Mouse (Mus musculus) megakaryocyte-erythroid progenitor cell, adult 5-6 weeks (primary cell): ENCODE measurements around the gene Snupn. TPM values are rescaled to one million over a fixed set of nuclear protein-coding genes. Genes with fewer than 3 reads are reported as not detected.
"Not testable (repeated sequence)": the region's sequence is repeated elsewhere in the genome, so short reads cannot be mapped to it uniquely, and the experiment has no call there.

Source experiments
- ATAC-seq: replicated peaks from 2 replicates; pipeline ENCODE4 v1.8.0; 2016; ENCODE audit warnings: mild to moderate bottlenecking, inconsistent platforms; ENCODE audit not compliant: severe bottlenecking, poor library complexity, low FRiP score, low TSS enrichment
- total RNA-seq, 2 experiments: library from RNA; stranded (forward) in 1 of 2; stranded (reverse) in 1 of 2; fragments of 200-1000, 215-1000 nt in 1 of 2; fragments of >200 nt in 1 of 2; fragmentation: Nextera tagmentation in 1 of 2; gene quantifications; 2 replicates each; pipeline ENCODE4 v1.2.3; 2014 to 2017

Snupn gene
- total RNA-seq, 2 experiments from 2014 or later, result 15.5 to 20.2 TPM

DNA sequence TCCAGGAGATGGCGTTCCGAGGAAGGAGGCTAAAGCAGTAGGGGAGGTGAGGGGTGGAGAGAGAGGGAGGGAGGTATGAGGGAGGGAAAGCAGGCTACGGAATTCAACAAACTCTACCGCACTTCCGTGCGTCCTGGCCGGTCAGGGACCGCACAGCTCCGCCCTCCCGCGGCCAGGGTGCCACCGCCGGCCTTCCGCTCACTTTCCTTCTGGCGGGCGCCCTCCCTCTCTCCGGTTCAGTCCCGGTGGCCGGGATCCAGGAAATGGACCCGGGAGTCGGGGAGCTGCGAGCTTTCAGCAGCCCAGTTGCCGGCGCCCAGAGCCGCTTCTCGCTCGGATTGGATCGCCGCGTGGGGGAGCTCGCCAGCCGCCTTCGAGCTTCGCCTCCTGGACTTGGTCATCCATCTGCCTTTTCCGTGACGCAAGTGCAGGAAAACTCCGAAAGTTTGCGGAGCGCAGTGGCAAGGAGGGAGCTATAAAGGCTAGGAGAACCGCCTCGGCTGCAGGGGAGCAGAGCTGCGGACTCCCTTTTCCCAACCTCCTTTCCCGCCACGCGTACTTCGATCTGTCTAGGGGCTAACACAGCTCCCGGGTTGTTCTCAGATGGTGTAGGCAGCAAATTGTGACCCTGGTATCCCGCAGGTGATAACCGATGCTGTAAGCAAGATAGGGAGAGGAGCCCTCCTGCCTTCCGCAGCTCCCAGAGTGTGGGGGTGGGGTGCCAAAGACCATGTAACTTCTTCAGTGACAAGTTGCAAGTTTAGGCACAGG is 22.5 kb upstream of the Snupn start, which contains the start of gene Snx33:
TSS of gene Snx33 (minus strand) at position 331 of the 771 bp plus-strand sequence.
- ATAC-seq, result peak; percentile 58

DNA sequence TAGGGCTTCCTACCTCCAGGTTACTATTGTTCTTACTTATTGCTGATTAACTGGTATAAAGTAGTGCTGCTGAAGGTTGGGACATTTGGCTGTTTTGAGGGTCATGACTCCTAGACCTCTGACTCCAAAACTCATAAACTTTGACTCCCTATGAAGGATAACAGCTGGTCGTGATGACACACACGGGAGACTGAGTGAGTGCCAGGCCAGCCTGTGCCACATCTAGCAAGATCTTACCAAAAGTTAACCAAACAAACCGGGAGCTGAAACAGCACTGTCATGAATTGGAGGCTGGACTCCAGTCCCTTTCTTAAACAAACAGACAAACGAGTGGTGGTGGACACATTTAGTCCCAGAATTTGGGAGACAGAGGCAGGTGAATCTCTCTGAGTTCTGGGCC is 21.2 kb upstream of the Snupn start:
- no peak for ATAC-seq

DNA sequence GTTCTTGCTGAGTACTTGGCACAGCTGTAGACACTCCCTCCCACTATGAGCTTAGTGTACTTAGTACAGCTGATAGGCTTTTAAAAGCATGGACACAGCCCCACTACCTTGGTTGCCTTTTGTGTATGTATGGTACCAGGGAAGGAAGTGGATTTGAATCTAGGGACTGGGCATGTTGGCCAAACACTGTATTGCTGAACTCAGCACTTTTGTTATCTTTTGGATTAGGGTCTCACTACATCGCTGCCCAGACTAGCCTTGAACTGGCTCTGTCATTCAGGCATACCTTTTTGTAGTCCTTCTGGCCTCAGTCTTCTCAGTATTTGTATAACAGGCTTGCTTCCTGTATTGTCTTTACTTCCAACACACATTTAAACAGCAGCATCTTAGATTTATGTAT is 20.1 kb upstream of the Snupn start:
- no peak for ATAC-seq

DNA sequence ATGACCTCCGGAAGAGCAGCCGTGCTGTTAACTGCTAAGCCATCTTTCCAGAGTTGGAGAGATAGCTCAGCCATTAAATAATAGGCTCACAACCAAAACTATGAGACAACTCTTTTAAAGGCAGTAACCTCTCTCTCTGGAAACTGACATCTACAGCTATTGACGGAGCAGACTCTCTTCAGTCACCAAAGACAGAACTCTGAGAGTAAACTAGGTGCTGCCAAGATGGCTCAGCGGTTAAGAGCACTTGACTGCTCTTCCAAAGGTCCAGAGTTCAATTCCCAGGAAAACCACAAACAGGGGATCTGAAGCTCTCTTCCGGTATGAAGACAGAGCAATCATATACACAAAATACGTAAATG is 13.8 kb upstream of the Snupn start:
- ATAC-seq, result no peak; the same call in 1 of the 2 replicates

DNA sequence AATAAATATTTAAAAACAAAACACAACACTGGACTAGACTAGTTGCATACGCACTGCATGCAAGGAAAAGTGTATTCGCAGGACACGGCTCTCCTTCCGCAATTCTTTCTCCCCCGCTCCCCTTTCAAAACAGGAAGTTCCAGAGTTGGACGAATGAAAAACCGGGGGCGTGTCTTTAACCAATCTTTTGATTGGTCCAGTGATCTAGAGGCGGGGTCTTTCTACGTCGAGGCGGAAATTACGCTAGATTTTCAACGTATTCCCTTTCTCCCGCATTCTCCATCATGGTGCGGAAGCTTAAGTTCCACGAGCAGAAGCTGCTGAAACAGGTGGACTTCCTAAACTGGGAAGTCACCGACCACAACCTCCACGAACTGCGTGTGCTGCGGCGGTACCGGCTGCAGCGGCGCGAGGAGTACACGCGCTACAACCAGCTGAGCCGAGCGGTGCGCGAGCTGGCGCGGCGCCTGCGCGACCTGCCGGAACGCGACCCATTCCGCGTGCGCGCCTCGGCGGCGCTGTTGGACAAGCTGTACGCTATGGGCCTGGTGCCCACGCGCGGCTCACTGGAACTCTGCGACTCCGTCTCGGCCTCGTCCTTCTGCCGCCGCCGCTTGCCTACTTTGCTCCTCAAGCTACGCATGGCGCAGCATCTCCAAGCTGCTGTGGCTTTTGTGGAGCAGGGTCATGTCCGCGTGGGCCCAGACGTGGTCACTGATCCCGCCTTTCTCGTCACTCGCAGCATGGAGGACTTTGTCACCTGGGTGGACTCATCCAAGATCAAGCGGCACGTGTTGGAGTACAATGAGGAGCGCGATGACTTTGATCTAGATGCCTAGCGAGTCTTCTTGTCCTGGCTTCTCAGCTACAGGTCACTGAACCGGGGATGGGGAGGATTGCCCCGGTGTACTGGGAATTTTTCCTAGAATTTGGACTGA is 13.2 kb upstream of the Snupn start, which contains the start of gene Imp3:
TSS of gene Imp3 (plus strand) at position 253 of the 938 bp plus-strand sequence.
- ATAC-seq, result peak; percentile 95

DNA sequence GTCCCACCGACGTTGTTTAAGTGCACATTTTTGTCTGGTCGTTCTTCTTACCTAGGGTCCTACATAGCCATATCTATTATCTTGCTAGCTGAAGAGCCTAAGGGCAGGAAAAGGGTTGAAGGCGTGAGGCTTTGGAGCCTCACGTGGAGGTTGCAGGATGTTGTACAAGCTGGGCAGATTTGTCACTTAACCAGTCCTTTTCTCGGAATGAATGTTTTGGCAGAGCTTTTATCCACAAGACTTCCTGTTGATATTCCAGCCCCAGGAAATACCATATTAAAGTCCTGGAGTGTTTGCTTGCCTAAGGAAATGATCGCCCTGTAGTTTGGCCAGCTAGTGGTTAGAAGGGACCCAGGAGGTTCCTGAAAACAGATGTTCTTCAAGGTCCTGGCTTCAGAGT is 12.3 kb upstream of the Snupn start:
- ATAC-seq, result no peak

DNA sequence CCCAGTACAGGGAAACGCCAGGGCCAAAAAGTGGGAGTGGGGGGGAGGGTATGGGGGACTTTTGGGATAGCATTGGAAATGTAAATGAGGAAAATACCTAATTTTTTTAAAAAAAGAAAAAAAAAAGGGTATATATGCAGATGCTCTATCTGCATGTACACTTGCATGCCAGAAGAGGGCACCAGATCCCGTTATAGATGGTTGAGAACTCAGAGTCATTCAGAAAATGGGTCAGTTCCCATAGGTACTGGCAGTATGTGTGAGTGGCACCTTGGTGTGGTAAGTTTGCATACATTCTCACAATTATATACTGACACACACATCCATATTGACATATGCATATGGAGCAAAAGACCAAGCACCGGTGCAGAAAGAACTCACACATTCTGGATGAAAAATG is 3.2 kb upstream of the Snupn start:
- ATAC-seq, result not testable (repeated sequence)

DNA sequence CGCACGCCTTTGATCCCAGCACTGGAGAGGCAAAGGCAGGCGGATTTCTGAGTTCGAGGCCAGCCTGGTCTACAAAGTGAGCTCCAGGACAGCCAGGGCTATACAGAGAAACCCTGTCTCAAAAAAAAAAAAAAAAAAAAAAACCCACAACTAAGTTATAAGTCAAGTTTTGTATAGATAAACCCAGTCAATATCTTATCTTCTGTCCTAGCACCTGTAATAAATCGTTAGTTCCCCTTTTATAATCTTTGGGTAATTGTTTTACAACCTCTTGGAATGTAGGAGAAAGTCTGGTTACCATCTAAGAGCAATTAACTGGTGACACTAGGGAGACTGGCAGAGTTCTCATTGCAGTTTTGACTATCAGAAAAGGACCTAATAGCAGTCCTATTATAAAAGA is 2.0 kb upstream of the Snupn start:
- not testable (repeated sequence) for ATAC-seq

DNA sequence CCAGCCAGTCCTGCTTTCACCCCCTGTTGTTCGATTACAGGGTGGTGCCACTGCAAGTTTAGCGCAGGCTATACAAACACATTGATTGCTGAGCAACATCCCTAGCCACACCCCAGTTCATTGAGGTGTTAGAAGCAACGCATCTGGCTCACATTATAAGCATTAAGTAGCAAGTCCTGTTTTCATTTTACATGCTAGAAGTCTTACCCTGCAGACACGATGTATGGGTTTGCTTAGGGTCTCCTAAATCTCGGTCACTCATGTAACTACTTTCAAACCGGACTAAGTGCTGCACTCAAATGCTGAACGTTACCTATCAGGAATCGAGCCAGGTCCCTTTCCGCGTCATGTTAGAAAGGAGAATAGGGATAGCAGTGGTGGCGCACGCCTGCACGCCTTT is 911 bp upstream of the Snupn start:
- ATAC-seq, result 0 out of 2 replicates have a peak, but pooled peaks have one; percentile 28

DNA sequence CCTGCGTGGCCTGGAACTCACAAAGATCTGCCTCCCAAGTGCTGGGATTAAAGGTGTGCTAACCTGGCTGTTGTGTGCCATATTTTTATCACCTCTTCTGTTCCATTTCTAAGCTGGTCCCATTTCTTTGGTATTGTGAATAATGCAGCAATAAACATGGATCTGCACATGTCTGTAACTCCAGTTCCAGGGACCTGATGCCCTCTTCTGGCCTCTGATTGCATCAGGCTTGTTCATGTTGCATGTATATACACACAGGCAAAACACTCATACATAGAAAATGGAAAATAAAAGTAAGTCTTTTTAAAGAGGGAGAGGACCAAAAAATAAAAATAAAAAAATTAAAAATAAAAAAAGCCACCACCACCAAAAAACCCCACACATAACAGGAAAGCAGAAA is 2.9 kb downstream of the Snupn start:
- no peak for ATAC-seq

DNA sequence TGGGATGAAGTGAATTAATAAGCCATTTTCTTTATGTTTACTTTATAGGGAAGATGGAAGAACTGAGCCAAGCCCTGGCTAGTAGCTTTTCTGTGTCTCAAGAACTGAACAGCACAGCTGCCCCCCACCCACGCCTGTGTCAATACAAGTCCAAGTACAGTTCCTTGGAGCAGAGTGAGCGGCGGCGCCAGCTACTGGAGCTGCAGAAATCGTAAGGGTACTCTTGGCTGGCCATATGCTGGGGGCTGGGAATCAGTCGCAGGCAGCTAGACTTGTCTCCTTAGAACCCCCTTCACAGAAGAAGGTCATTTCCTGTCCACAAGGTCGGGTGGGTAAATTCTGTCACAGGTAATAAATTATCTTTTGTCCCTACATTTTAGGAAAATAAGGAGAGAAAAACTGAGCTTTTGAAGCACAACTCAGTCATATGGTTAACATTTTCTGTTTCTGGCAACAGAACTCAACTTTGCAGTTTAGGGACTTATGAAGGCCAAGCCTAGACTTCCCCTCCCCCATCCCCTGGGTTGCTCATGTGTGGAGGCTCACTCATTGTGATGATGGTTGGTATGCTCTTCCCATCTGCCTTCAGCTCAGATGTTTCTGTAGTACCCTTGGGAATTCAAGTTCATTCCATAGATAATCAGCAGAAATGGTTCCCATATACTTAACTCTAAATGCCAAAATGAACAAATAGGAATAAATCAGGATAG is 6.4 kb downstream of the Snupn start:
- no peak for ATAC-seq

DNA sequence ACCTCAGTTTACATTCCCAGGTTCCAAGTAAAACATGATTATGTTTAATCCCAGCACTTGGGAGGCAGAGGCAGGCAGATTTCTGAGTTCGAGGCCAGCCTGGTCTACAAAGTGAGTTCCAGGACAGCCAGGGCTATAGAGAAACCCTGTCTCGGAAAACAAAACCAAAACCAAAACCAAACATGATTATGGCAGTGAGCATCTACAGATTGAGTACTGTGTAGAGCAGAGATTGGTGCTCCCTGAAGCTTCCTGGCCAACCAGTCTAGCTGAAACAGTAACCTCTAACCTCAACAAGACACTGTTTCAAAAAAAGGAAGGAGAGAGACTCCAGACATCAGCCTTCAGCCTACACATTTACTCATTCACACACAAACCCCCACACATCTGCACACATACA is 8.0 kb downstream of the Snupn start:
- ATAC-seq, result no peak

DNA sequence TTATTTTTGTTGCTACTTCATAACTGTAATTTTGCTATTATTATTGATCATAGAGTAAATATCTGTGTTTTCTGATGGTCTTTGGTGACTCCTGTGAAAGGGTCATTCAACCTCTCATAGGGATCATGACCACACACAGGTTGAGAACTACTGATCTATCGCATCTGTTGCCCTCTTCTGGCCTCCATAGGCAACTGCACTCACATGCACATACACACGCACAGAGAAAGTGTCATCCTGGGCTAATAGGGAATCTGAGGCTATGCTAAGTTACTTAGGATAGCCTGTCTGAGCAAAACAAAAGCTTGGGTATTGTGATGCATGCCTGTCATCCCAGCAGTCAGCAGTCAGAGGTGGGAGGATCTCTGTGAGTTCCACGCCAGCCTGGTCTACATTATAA is 10.9 kb downstream of the Snupn start:
- ATAC-seq, result no peak

DNA sequence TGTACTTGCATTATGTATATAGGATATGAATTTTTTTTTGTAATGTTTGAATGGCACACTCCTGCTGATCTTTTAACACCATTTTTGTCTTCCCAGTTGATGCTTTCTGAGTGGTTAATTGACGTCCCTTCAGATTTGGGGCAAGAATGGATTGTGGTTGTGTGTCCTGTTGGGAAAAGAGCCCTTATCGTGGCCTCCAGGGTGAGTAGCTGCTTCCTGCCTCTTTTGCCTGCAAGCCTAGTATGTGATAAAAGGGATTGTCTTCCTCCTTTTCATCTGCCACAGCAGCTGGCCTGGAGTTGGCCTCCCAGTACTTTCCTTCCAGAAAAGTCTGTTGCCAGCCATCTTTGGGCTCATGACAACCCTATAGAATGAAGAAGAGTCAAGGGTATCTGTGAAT is 19.5 kb downstream of the Snupn start:
- ATAC-seq, result no peak

DNA sequence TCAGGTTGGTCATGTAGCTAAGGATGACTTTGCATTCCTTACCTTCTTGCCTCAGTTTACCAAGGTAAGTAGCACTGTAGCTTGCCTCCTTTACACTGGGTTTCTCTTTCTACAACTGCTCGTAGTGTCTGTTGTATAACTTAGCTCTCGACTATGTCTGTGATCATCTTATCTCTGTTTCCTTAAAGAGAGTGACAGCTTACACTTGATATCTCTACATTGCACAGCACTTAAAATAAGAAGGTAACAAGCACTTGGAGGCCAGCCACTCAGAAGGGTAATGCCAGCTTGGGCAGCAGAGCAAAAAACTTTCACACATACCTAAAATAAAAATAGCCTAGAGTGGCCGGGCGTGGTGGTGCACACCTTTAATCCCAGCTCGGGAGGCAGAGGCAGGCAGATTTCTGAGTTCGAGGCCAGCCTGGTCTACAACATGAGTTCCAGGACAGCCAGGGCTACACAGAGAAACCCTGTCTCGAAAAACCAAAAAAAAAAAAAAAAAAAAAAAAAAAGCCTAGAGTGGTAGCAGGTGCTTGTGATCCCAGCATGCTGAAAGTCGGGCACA is 23.4 kb downstream of the Snupn start:
- ATAC-seq, result peak; percentile 67

DNA sequence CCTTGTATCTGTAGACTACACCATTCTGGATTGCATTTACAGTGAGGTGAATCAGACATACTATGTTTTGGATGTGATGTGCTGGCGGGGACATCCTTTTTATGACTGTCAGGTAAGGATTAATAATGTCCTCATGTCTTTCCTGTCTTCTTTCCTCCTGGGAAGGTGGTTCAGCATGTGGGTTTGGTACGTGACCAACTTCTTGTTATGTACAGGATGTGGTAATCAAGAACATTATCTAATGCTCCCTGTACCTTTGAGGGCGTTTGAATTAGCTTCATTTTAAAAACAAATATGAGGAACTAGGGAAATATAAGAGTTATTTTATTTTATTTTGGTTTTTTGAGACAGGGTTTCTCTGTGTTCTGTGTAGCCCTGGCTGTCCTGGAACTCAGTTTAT is 24.5 kb downstream of the Snupn start:
- ATAC-seq, result no peak

DNA sequence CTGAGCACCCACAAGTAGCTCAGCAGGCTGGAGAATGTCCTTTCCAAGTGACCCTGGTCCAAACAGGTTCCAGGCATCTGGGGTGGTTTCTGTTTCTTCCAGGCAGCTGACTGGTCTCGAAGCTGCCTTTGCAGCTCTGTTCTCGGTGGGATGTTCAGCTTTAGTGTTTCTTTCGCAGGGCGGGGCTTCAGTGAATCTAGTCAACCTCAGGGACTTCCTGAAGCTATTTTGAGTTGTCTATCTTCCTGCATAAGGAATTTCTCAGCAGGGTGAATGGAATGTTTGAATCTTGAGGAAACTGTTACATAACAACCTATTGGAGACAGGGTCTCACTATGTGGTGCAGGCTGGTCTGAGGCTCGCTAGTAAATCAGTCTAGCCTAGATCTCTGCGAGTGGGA is 29.5 kb downstream of the Snupn start:
- ATAC-seq, result no peak

DNA sequence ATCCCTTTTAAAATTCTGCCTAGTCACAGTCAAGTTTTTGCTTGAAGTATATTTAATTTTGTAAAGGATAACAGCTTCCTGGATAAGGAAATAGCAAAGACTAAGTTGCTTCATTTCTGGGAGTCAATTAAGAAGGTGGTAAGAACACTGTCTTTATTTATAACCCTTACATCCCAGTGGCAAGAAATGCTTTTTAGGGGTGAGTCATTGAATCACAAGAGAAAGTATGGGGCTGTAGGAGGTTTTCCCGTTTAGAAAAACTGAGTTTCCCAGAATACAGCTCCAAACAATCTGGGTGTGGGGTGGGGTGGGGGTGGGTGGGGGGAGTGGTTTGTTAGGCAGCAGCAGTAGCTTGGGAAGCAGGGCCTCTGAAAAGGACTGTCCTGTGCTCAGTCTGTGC is 30.8 kb downstream of the Snupn start:
- ATAC-seq, result no peak

DNA sequence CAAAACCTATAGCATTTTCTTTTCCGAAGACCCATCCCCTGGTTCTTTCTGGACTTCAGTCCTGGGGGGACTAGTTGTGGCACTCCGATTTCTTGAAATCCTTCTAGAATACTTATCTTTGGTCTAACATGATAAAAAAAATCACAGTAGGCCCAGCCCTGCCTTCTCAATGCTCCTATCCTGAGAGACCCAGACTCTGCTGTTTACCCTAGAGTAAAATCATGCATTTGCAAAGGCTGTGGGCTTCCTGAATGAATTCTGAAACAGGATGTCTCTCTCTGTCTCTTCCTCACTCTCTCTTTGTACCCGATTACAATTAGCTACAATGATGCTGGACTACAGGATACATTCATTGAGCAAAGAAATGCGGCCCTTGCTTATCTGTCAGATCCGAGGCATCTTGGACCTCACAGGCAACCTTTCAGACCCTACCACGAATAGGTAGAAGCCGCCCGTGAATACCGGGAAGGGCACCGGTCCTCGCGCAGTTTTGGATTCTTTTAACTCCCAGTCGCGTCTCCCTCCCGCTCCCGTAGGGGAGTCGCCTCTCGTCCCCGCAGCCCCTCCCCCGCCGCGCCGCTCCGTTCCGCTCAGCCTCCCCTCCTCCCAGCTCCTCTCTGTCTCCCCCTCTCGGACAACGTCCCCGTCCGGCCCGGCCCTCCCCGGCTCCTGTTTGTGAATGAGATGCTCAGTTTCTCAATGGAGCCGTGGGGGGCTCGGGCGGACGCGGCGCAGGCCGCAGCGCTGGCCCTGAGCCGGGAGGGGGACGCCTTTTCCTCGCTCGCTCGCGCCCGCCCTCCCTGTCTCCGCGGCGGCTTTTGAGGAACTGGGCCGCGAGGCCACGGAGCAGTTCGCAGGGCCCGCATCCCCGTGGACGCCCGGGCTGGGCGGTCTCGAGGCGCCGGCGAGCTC is 43.9 kb downstream of the Snupn start, which contains the start of gene Ptpn9:
TSS of gene Ptpn9 (plus strand) at position 638 of the 912 bp plus-strand sequence.
- peak; percentile 93 for ATAC-seq
